Mouse (Mus musculus): Measurements from ENCODE around the gene Pou3f3.
A peak's percentile ranks its signal among the peaks of the same experiment; 100 is the strongest.

Gene Pou3f3

DNA sequence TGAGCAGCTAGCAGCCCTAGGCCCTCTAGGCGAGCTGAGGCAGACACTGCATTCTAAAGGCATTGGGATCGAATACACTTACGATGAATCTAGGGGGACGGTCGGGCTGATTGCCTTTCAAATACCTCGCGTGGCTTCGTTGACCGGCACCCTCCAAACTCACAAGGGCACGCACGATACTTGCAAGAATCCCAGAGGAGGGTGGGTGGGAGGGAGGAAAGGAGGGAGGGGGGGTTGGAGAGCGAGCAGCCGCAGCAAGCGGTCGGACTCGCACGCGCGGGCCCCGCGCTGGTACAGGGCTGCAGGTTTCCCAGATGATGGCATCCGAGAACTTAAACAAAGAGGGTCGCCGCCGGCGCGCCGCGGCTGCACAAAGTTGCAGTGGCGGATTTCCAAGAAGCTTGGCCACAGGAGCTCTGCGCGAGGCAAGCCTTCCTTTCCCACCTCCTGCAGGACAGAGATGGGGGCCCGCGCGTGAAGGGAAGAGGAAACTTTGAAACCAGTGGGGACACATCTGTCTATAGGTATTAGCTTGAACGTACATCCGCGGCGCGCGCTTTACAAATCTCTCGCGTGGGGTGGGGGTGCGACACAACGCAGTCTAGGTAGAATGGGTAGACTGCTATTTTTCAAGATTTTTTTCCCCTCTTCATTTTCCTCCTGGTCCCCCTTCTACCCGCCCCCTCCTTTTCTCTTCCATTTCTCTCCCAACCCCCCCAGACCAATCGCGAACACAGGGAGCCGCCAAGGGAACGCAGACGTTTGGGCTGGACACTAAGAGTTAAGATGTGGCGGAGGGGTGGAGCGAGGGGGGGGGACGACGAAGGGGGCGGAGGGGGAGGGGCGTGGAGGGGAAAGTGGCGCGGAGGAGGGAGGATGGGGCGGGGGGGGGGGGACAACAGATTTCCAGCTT is 647 bp upstream of the Pou3f3 start:
- no peak for DNase-seq (ENCODE audit: low spot score in 2 of 2)

GRCm38 (mm10) chr1:42696371-42697031 is 933 bp downstream of the Pou3f3 start:
- DNase-seq (ENCODE audit: low spot score in 2 of 2): no peak

DNA sequence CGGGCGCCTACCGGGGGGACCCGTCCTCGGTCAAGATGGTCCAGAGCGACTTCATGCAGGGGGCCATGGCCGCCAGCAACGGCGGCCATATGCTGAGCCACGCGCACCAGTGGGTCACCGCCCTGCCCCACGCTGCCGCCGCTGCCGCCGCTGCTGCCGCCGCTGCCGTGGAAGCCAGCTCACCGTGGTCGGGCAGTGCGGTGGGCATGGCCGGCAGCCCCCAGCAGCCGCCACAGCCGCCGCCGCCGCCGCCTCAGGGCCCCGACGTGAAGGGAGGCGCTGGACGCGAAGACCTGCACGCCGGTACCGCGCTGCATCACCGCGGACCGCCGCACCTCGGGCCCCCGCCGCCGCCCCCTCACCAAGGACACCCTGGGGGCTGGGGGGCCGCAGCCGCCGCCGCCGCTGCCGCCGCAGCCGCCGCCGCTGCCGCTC is 1.8 kb downstream of the Pou3f3 start:
- no peak for DNase-seq (ENCODE audit: low spot score in 2 of 2)

DNA sequence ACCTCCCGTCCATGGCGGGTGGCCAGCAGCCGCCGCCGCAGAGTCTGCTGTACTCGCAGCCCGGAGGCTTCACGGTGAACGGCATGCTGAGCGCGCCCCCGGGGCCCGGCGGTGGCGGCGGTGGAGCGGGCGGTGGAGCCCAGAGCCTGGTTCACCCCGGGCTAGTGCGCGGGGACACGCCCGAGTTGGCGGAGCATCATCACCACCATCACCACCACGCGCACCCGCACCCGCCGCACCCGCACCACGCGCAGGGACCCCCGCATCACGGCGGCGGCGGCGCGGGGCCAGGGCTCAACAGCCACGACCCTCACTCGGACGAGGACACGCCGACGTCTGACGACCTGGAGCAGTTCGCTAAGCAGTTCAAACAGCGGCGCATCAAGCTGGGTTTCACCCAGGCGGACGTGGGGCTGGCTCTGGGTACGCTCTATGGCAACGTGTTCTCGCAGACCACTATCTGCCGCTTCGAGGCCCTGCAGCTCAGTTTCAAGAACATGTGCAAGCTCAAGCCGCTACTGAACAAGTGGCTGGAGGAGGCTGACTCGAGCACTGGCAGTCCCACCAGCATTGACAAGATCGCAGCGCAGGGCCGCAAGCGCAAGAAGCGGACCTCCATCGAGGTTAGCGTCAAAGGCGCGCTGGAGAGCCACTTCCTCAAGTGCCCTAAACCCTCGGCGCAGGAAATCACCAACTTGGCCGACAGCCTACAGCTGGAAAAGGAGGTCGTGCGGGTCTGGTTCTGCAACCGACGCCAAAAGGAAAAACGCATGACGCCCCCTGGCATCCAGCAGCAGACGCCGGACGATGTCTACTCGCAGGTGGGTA is 2.4 kb downstream of the Pou3f3 start:
- DNase-seq (ENCODE audit: low spot score in 2 of 2): peak in 1 of 2 experiments; percentile 18

- no peak for DNase-seq (ENCODE audit: low spot score in 2 of 2)
Measured at GRCm38 (mm10) chr1:42698584-42699333, 3.2 kb downstream of the Pou3f3 start.

DNA sequence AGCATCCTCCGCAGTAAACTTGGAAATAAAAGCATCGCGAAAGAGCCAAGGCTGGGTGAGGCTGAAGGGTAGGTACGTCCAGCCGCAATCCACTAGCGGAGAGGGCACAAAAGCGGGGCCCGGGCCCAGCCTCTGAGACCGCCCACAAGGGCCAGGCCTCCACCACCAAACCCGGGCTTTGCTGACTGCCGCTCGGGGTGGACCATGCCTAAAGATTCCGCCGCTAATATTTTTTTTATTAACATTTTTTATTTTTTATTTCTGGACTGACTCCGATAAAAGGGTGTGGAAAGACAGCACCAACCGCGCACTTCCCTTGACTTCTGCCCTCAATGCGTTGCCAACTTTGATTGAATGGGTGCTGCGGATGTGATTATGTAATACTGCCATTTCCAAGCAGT is 3.9 kb downstream of the Pou3f3 start:
- no peak for DNase-seq (ENCODE audit: low spot score in 2 of 2)

- no peak for DNase-seq (ENCODE audit: low spot score in 2 of 2)
Measured at GRCm38 (mm10) chr1:42700171-42700570, 4.6 kb downstream of the Pou3f3 start.

DNA sequence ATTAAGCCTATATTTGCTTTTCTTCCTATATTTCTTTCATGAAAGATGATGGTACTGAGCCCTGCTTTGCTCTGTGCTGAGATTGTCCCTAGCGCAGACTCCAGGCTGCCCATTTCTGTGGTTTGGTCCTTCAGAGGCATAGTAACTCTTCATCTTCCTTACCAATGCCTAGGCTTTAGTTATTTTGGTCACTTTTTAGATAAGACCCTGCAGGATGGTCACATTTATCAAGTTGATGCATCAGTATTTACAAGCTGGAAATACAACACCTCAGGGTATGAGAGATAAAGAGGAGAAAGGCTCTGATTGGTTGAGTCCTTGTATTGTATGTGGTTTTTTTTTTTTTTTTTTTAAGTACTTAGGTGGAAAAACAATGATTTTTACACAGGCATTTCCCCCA is 5.2 kb downstream of the Pou3f3 start:
- DNase-seq (ENCODE audit: low spot score in 2 of 2): no peak

GRCm38 (mm10) chr1:42701833-42702611 is 6.5 kb downstream of the Pou3f3 start:
- no peak for DNase-seq (ENCODE audit: low spot score in 2 of 2)

DNA sequence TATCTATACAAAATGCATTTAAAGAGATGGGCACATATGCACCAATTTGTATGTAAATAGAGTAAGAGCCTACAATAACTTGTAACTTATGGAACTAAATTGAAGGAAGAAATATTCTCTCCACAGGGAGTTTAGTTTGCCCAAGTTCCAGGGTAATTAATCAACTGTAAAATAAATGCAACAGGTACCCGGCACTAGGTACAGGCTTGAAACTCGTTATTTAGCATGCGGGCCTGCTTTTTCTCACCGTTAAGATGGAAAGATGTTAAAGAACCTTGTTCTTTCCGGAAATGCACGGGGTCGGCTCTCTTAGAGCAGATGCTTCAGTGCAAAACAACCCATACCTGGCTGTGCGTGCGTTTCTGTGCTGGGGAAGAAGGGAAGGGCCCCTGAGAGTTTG is 7.4 kb downstream of the Pou3f3 start:
- no peak for DNase-seq (ENCODE audit: low spot score in 2 of 2)

- DNase-seq (ENCODE audit: low spot score in 2 of 2): no peak
Measured at GRCm38 (mm10) chr1:42703424-42703823, 7.9 kb downstream of the Pou3f3 start.

DNA sequence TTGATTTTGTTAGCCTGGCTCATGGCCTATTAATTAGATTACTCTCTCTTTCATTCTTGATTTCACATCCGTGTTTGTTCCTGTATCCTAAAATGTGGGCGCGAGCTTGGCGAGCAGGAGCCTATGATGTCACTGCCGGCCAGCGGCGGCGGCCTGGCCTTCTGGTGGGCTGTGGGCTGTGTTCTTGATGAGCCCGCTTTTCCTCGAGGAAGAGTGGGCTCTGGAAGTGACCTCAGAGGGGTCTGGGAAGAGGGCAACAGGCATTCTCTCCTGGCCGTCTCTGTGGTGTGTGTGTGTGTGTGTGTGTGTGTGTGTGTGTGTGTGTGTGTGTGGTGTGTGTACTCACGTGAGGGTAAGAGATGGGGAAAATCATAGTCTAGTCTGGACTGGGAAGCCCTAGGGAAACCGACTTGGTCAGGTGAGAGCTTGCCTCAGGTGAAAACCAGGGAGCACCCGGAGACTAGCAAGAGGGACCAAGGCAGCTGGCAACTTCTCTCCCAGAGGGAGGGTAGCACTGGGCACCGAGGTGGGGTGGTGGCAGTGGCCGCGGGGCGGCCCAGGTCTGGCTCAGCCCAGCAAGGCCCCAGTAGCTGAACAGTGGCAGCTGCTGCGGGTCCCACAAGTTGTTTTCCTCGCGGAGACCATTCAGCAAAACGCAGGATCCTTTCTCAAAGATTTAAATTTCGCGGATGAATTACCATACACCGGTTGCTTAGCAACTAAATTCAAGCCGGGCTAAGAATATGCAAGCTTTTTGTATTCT is 8.5 kb downstream of the Pou3f3 start:
- DNase-seq (ENCODE audit: low spot score in 2 of 2): no peak

DNA sequence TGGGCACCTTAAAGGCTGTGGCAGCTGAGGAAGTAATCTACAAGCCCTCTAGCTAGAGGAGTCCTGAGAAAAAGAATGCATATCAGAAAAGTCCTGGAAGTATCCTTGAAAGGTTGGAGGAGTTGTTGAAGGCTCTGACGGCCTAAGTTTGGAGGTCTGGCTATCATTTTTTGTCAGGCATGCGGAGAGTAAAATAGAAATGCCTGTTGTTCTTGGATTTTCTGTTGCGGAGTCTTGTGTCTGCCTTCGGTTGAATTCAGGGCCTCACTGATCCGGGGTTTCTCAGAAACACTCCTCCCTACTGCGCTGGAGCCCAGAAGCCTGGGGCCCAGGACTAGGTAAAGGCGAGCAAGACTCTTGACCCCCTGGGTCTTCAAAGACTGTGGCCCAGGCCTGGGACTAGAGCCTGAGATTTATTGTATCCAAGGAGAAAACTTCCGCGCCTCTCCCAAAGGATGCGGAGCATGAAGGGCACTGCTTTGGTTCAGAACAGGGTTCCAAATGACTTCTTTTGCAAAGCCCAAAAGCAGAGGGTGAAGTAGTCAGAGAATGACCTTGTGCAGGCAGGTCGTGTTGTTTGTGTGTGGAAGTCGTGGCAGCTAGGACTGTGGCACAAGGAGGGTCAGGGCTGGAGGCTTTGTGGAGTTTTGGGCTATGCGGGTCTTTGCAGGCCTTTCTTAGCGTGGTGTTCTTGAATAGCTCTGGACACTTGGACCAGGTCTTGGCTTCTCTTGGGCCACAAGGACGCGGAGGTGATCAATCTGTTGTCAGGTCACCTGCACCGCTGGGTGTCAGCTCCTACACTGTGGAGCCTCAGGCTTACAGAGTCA is 9.6 kb downstream of the Pou3f3 start:
- DNase-seq (ENCODE audit: low spot score in 2 of 2): no peak

GRCm38 (mm10) chr1:42705811-42706160 is 10.2 kb downstream of the Pou3f3 start:
- DNase-seq (ENCODE audit: low spot score in 2 of 2): no peak

DNA sequence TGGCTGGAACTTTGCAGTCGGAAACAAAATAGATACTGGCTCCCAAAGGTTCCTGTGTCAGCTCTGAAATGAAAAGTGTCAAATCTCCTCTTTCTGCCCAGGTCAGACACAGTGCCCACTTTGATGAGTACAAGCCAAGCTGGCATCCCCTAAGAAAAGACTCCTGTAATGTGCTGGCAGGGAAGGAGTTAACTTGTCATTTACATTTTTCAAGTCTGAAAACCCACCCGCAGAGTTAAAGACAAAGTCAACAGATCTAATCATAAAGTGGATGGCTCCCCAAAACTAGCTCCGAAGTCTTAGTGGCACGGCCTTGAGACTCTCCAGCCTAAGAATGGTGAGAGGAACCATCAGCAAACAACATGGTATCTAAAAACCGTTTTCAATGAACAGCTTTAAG is 11.6 kb downstream of the Pou3f3 start:
- DNase-seq (ENCODE audit: low spot score in 2 of 2): no peak

DNA sequence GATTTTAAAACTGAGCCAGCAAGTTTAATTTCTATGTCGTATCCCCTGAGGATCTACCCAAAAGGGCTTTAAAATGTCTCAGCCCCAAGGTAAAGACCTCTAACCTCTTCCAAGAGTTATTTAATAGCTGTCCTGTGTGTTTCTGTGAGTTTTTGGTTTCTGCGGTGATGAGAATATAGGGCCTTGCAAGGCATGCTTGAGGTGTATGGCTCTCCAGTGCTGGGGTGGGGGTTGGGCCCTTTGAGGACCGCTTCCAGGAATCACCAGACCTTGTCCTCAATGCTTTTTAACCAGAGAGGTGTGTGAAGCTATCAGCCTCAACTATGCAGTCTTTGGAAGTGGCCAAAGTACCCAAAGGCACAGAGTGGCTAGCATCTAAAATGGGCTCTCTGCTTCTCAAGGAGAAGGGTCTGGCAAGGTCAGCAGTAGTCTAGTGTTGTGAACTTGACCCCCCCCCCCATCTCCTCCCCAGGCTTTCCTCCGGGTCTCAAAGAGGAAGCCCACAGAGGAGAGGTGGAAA is 12.1 kb downstream of the Pou3f3 start:
- no peak for DNase-seq (ENCODE audit: low spot score in 2 of 2)

GRCm38 (mm10) chr1:42709024-42709423 is 13.5 kb downstream of the Pou3f3 start:
- DNase-seq (ENCODE audit: low spot score in 2 of 2): no peak

GRCm38 (mm10) chr1:42709431-42710160 is 14.0 kb downstream of the Pou3f3 start:
- DNase-seq (ENCODE audit: low spot score in 2 of 2): no peak

All from spleen, postnatal 10 days (tissue).